Mouse (Mus musculus) heart, postnatal 0 days (tissue): ENCODE measurements around the gene Asf1a. TPM values are rescaled to one million over a fixed set of nuclear protein-coding genes. Genes with fewer than 3 reads are reported as not detected.
"Not testable (repeated sequence)": the region's sequence is repeated elsewhere in the genome, so short reads cannot be mapped to it uniquely, and the experiment has no call there.

Source experiments
- ATAC-seq: fragments of 200-750 bp; cut with Nextera tagmentation; 2 replicates; pipeline ENCODE4 v1.8.0; 2017; ENCODE audit warnings: low read depth, moderate number of reproducible peaks, moderate library complexity; ENCODE audit not compliant: insufficient read depth
- DNase-seq: peaks from one replicate; pipeline ENCODE4 v3.0.0-alpha.2; 2016; ENCODE audit warnings: low spot score
- H3K27ac ChIP-seq: fragments of 300-500 bp; sonication (generic); 2 replicates; pipeline ENCODE4 v1.5.1; 2014; ENCODE audit warnings: low read depth, mild to moderate bottlenecking
- H3K27me3 ChIP-seq: fragments of 300-500 bp; sonication (generic); 2 replicates; pipeline ENCODE4 v1.6.1; 2014; ENCODE audit warnings: low read length, mixed read lengths; ENCODE audit not compliant: control insufficient read depth, insufficient read depth
- H3K36me3 ChIP-seq: fragments of 300-500 bp; sonication (generic); replicated peaks from 2 replicates; pipeline ENCODE4 v1.6.1; 2014; ENCODE audit warnings: low read length, mixed read lengths; ENCODE audit not compliant: control insufficient read depth, insufficient read depth
- H3K4me1 ChIP-seq: fragments of 300-500 bp; sonication (generic); 2 replicates; pipeline ENCODE4 v1.6.1; 2014; ENCODE audit warnings: antibody characterized with exemption; ENCODE audit not compliant: control insufficient read depth, insufficient read depth
- H3K4me2 ChIP-seq: fragments of 300-500 bp; sonication (generic); 2 replicates; pipeline ENCODE4 v1.6.1; 2014; ENCODE audit warnings: low read depth, mild to moderate bottlenecking, low read length, moderate library complexity
- H3K4me3 ChIP-seq: fragments of 300-500 bp; sonication (generic); 2 replicates; pipeline ENCODE4 v1.5.1; 2014; ENCODE audit warnings: low read depth, low read length
- H3K9ac ChIP-seq: fragments of 300-500 bp; sonication (generic); replicated peaks from 2 replicates; pipeline ENCODE4 v1.6.1; 2014; ENCODE audit warnings: low read depth, low read length, mixed read lengths
- H3K9me3 ChIP-seq: fragments of 300-500 bp; sonication (generic); replicated peaks from 2 replicates; pipeline ENCODE4 v1.6.1; 2016; ENCODE audit warnings: low read length; ENCODE audit not compliant: control insufficient read depth
- CTCF ChIP-seq: IDR thresholded peaks from 2 replicates; pipeline ENCODE4 v1.5.1; 2016; ENCODE audit warnings: antibody characterized with exemption, control low read depth, low read depth
- EP300 ChIP-seq: IDR thresholded peaks from 2 replicates; pipeline ENCODE4 v1.6.1; 2016; ENCODE audit warnings: antibody characterized with exemption, low read depth
- WGBS: fragments of 180-500 bp; shearing (Covaris S2); extraction: QIAGEN DNeasy Blood & Tissue Kit; methylation state at CpG from one replicate; pipeline ENCODE4 v1.1.7; 2014; 5-methylcytosine and 5-hydroxymethylcytosine counted together
- polyA plus RNA-seq: library from polyadenylated mRNA; unstranded; fragments of >200 nt; fragmentation: Nextera tagmentation; extraction: Ambion mirVana; gene quantifications from 2 replicates; pipeline ENCODE4 v1.2.1, GENCODE M21; 2015
- total RNA-seq: library from RNA; depleted of rRNA; stranded (reverse); fragments of >200 nt; gene quantifications from 2 replicates; pipeline ENCODE4 v1.2.3, GENCODE M21; 2014; ENCODE audit warnings: low replicate concordance; rRNA removed

The Asf1a gene
- total and polyA plus RNA-seq, 2 experiments from 2014 or later: 20.4 to 65.1 TPM

DNA sequence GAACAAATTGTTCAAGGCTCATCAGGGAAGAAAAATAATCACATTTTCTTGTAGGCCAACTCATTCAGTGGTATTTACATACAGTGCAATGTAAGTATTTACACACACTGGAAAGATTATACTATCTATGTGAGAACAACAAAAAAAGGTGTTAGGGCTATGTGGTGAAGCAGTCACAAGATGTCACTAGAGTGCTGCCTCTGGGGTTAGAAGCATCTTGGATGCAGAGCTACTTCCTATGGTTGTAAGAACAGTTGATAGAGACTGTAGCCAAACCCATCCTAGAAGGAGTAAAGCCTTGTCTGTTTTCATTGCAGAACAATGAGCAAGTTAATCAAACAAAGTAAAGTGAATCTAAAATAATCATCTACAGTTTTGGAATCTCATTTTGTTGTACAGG, 45.0 kb downstream of the Asf1a start:
- peak; percentile 49; the same call in 1 of the 2 replicates for ATAC-seq
- Histone ChIP-seq H3K4me1 (no peaks in the 10 kb centered on the region), H3K27ac (no peak overlapping the region), H3K9me3 (no peaks in the 10 kb centered on the region), H3K27me3 (no peaks in the 10 kb centered on the region), H3K4me3 (no peak overlapping the region), H3K4me2 (no peak overlapping the region), H3K36me3 (no peaks in the 10 kb centered on the region), H3K9ac (no peak overlapping the region)
- peak; percentile 93 for TF ChIP-seq CTCF
- TF ChIP-seq EP300: no peak
- DNase-seq: peak; percentile 61

DNA sequence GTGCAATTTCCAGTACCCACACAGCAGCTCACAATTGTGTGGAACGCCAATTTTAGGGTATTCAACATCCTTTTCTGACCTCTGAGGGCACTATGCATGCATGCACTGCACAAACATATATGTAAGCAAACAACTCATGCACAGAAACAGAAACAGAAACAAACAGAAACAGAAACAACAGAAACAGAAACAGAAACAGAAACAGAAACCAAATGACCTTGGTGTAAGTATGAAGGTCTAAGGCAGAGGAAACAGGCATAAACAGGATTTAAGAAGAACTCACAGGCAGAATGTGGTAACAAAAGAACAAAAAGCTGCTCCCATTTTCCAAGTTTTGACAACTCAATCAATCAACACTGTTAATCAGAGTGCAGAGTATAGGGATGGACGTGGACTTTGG, 54.1 kb downstream of the Asf1a start:
- 80% methylated on average over 2 of the region's 2 CpGs for WGBS
- Histone ChIP-seq H3K9ac (no peak overlapping the region), H3K4me2 (no peak overlapping the region), H3K4me1 (no peaks in the 10 kb centered on the region), H3K36me3 (no peaks in the 10 kb centered on the region), H3K27ac (no peak overlapping the region), H3K27me3 (no peaks in the 10 kb centered on the region), H3K4me3 (no peak overlapping the region), H3K9me3 (no peaks in the 10 kb centered on the region)
- DNase-seq (no peak), ATAC-seq (no peak)
- TF ChIP-seq EP300 (no peak), CTCF (no peak)

DNA sequence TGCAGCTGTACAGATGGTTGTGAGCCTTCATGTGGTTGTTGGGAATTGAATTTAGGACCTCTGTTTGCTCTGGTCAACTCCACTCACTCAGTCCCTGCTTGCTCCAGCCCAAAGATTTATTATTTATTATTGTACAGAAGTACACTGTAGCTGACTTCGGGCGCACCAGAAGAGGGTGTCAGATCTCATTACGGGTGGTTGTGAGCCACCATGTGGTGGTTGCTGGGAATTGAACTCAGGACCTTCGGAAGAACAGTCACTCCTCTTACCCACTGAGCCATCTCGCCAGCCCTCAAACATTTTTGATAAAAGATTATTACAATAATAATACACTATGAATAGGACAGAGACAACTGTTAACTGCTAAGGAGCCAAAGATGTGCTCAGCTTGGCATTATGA, 57.7 kb downstream of the Asf1a start:
- not testable (repeated sequence) for H3K4me3 ChIP-seq, H3K9ac ChIP-seq, H3K27ac ChIP-seq, H3K36me3 ChIP-seq, H3K4me1 ChIP-seq, H3K9me3 ChIP-seq, DNase-seq, H3K27me3 ChIP-seq, ATAC-seq, H3K4me2 ChIP-seq
- WGBS: 72% methylated on average over 5 of the region's 5 CpGs
- peak; percentile 24 for TF ChIP-seq CTCF

Other genes starting within 250 kb of the Asf1a start
- gene Cep85l, start 216.8 kb upstream of the Asf1a start, total RNA-seq: 17.6 and 21.2 TPM in 2 replicates
- gene Cep85l, start 216.8 kb upstream of the Asf1a start, polyA plus RNA-seq: 3.3 and 4.1 TPM in 2 replicates
- gene Mcm9, start 33.7 kb downstream of the Asf1a start, total RNA-seq: 3.9 and 5.4 TPM in 2 replicates
- gene Mcm9, start 33.7 kb downstream of the Asf1a start, polyA plus RNA-seq: 5.6 and 5.8 TPM in 2 replicates
- gene Fam184a, start 154.4 kb downstream of the Asf1a start, total RNA-seq: 2.3 and 3.4 TPM in 2 replicates
- gene Fam184a, start 154.4 kb downstream of the Asf1a start, polyA plus RNA-seq: 3.2 and 5.0 TPM in 2 replicates